Mouse (Mus musculus) frontal cortex, postnatal 36 days (tissue): ENCODE data around the gene Olfr170.
"Not testable (repeated sequence)": the region's sequence is repeated elsewhere in the genome, so short reads cannot be mapped to it uniquely, and the experiment has no call there.

Experiments
- DNase-seq, 2 experiments: peaks; one replicate each; pipeline ENCODE4 v3.0.0; 2022; ENCODE audit warnings: low spot score in 2 of 2

Gene Olfr170

GRCm38 (mm10) chr16:19611782-19612181, at the start of gene Olfr170:
Gene Olfr170, minus strand, starts transcription at chr16:19611882.
- DNase-seq = not testable (repeated sequence)

GRCm38 (mm10) chr16:19629816-19630215, 18.1 kb upstream of the Olfr170 start, which contains the start of gene Olfr171:
Gene Olfr171, minus strand, starts transcription at chr16:19629916.
- no peak for DNase-seq

- no peak for DNase-seq
Measured at GRCm38 (mm10) chr16:19603166-19603565, 8.5 kb downstream of the Olfr170 start.

- DNase-seq = not testable (repeated sequence)
Measured at GRCm38 (mm10) chr16:19571709-19572108, 40.0 kb downstream of the Olfr170 start, which contains the start of gene Olfr169. Gene Olfr169, minus strand, starts transcription at chr16:19571809.
